Mouse (Mus musculus): Measurements from ENCODE around the gene Aif1. TPM values are rescaled to one million over a fixed set of nuclear protein-coding genes. Genes with fewer than 3 reads are reported as not detected.

Gene Aif1
- polyA plus RNA-seq, 1 experiment, result 10.2 TPM

DNA sequence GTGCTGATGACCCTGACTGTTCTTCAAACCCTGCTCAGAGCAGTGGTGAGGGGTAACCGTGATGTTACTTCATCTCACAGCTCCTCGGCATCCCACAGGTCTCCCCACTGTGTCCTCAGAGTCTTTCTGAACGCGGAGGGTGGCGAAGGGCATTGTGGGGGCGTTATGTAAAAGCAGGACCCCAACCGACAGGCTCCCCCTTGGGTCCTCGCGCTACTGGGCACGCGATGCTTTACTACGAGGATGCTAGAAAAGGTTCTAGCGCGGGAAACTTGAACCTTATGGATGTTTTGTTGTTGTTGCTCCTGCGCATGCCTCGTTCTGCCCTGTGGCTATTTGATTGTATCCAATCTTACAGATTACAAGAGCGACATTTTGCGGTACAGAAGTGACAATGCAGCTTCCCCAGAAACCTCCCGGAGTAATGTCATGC is 54.0 kb downstream of the Aif1 start, which contains the start of gene Csnk2b:
TSS of gene Csnk2b (minus strand) at position 183 of the 433 bp plus-strand sequence.
- Histone ChIP-seq H3K36me3 (ENCODE audit: control insufficient read depth, insufficient read depth, low read length) (peaks cover 19% of the 10 kb centered on the region), H3K4me3 (ENCODE audit: extremely low read depth, insufficient read depth, insufficient read length) (peak within 1 kb of the TSS; percentile 99), H3K27me3 (ENCODE audit: control insufficient read depth, insufficient read depth, low read length) (no peaks in the 10 kb centered on the region), H3K27ac (ENCODE audit: insufficient read depth, low read length) (peak within 1 kb of the TSS; percentile 79), H3K4me1 (ENCODE audit: control insufficient read depth, insufficient read depth, insufficient read length) (peaks cover 9% of the 10 kb centered on the region)
- TF ChIP-seq CTCF (IDR thresholded peaks at IDR 0.05; ENCODE audit: extremely low read depth, insufficient read depth, insufficient read length, insufficient replicate concordance) (no peak), POLR2A (IDR thresholded peaks at IDR 0.05; ENCODE audit: low read depth, low read length) (no peak)
- 1% methylated on average over 19 of the region's 19 CpGs for WGBS
- DNase-seq (ENCODE audit: low read depth in 1 of 2, low spot score in 2 of 2), result no peak

DNA sequence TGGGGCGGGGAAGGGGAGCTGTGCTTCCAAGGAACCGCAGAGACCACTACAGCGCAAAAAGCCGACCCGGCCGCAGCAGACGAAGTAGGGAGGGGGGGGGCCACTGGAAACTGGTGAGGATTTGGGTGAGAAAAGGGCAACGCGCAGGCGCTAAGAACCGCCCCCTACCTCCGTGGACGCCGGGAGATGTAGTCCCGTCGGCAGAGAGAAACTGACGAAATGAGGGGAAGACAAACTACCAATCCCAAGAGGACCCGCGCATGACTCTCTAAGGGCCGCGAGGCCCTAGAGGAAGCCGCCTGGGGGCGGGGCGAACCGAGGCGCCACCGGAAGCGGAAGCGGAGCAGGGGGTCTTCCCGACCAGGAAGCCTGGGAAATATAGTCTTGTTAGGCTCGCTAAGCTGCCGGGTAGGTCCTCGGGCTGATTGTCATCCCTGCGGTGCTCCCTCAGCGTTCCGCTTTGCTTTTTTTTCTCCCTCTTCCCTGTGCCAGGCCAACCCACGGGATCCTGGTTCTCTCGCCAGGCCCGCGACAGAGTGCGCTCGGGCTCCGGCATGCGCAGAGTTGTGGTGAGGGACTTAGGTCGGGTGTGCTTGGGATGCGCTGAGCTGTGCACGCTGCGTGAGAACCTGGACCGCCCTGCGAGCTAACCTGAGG is 54.6 kb downstream of the Aif1 start, which contains the start of gene Gpank1:
TSS of gene Gpank1 (plus strand) at position 313 of the 657 bp plus-strand sequence.
- TF ChIP-seq POLR2A (IDR thresholded peaks at IDR 0.05; ENCODE audit: low read depth, low read length) (peak; percentile 34; the same call in 1 of the 2 replicates), CTCF (IDR thresholded peaks at IDR 0.05; ENCODE audit: extremely low read depth, insufficient read depth, insufficient read length, insufficient replicate concordance) (no peak)
- H3K4me1 ChIP-seq (ENCODE audit: control insufficient read depth, insufficient read depth, insufficient read length), result peaks cover 8% of the 10 kb centered on the region

More for the DNA sequence above, 54.6 kb downstream of the Aif1 start, which contains the start of gene Gpank1:
- DNase-seq (ENCODE audit: low read depth in 1 of 2, low spot score in 2 of 2), result peak; percentile 96 to 97
- Histone ChIP-seq H3K27ac (ENCODE audit: insufficient read depth, low read length) (peak within 1 kb of the TSS; percentile 79), H3K36me3 (ENCODE audit: control insufficient read depth, insufficient read depth, low read length) (peaks cover 21% of the 10 kb centered on the region), H3K27me3 (ENCODE audit: control insufficient read depth, insufficient read depth, low read length) (no peaks in the 10 kb centered on the region), H3K4me3 (ENCODE audit: extremely low read depth, insufficient read depth, insufficient read length) (peak within 1 kb of the TSS; percentile 99)
- WGBS, result under 1% methylated on average over 49 of the region's 50 CpGs

Other genes starting within 250 kb of the Aif1 start
- gene Neu1, start 244.8 kb downstream of the Aif1 start, polyA plus RNA-seq (2012; rRNA removed), result 45.8 and 47.5 TPM in 2 replicates
- gene Hspa1b, start 216.8 kb downstream of the Aif1 start, polyA plus RNA-seq (2012; rRNA removed), result 7.6 and 12.5 TPM in 2 replicates
- gene Gm20481, start 206.2 kb downstream of the Aif1 start, polyA plus RNA-seq (2012; rRNA removed), result not detected in 2 replicates
- gene Hspa1a, start 203.9 kb downstream of the Aif1 start, polyA plus RNA-seq (2012; rRNA removed), result 4.2 and 6.7 TPM in 2 replicates
- gene Hspa1l, start 203.4 kb downstream of the Aif1 start, polyA plus RNA-seq (2012; rRNA removed), result 0.05 and 0.06 TPM in 2 replicates
- gene Lsm2, start 194.2 kb downstream of the Aif1 start, polyA plus RNA-seq (2012; rRNA removed), result 60.7 and 65.2 TPM in 2 replicates
- 489 and 697 TPM in 2 replicates for gene Vars, start 175.1 kb downstream of the Aif1 start, polyA plus RNA-seq (2012; rRNA removed)
- gene Vwa7, start 159.5 kb downstream of the Aif1 start, polyA plus RNA-seq (2012; rRNA removed), result 0.72 and 0.90 TPM in 2 replicates
- gene Sapcd1, start 148.1 kb downstream of the Aif1 start, polyA plus RNA-seq (2012; rRNA removed), result 7.3 and 14.7 TPM in 2 replicates
- 8.6 and 9.5 TPM in 2 replicates for gene Msh5, start 129.3 kb downstream of the Aif1 start, polyA plus RNA-seq (2012; rRNA removed)
- gene Clic1, start 126.1 kb downstream of the Aif1 start, polyA plus RNA-seq (2012; rRNA removed), result 123 and 134 TPM in 2 replicates
- 18.4 and 18.9 TPM in 2 replicates for gene Ddah2, start 117.0 kb downstream of the Aif1 start, polyA plus RNA-seq (2012; rRNA removed)
- gene Ly6g6c, start 110.7 kb downstream of the Aif1 start, polyA plus RNA-seq (2012; rRNA removed), result 0.47 and 0.59 TPM in 2 replicates
- gene Mpig6b, start 109.9 kb downstream of the Aif1 start, polyA plus RNA-seq (2012; rRNA removed), result 4.8 and 5.6 TPM in 2 replicates
- 0.31 and 0.39 TPM in 2 replicates for gene Ly6g6e, start 99.2 kb downstream of the Aif1 start, polyA plus RNA-seq (2012; rRNA removed)
- 1.3 and 1.8 TPM in 2 replicates for gene Ly6g6d, start 98.0 kb downstream of the Aif1 start, polyA plus RNA-seq (2012; rRNA removed)
- 7.8 and 9.7 TPM in 2 replicates for gene Ly6g6f, start 90.5 kb downstream of the Aif1 start, polyA plus RNA-seq (2012; rRNA removed)
- gene Abhd16a, start 86.8 kb downstream of the Aif1 start, polyA plus RNA-seq (2012; rRNA removed), result 119 and 154 TPM in 2 replicates
- gene Ly6g5c, start 67.8 kb downstream of the Aif1 start, polyA plus RNA-seq (2012; rRNA removed), result not detected in 2 replicates
- 2.4 and 2.9 TPM in 2 replicates for gene Ly6g5b, start 60.6 kb downstream of the Aif1 start, polyA plus RNA-seq (2012; rRNA removed)
- gene Gpank1, start 54.6 kb downstream of the Aif1 start, polyA plus RNA-seq (2012; rRNA removed), result 20.9 and 29.9 TPM in 2 replicates
- 176 and 238 TPM in 2 replicates for gene Csnk2b, start 54.0 kb downstream of the Aif1 start, polyA plus RNA-seq (2012; rRNA removed)
- 6.8 and 10.0 TPM in 2 replicates for gene D17H6S53E, start 49.7 kb downstream of the Aif1 start, polyA plus RNA-seq (2012; rRNA removed)
- gene Apom, start 44.0 kb downstream of the Aif1 start, polyA plus RNA-seq (2012; rRNA removed), result 0.12 and 0.18 TPM in 2 replicates
- gene Bag6, start 40.9 kb downstream of the Aif1 start, polyA plus RNA-seq (2012; rRNA removed), result 166 and 202 TPM in 2 replicates
- gene Prrc2a, start 11.2 kb downstream of the Aif1 start, polyA plus RNA-seq (2012; rRNA removed), result 362 and 462 TPM in 2 replicates
- 109 and 112 TPM in 2 replicates for gene Lst1, start 12.4 kb upstream of the Aif1 start, polyA plus RNA-seq (2012; rRNA removed)
- gene Ltb, start 18.4 kb upstream of the Aif1 start, polyA plus RNA-seq (2012; rRNA removed), result 531 and 756 TPM in 2 replicates
- gene Tnf, start 25.9 kb upstream of the Aif1 start, polyA plus RNA-seq (2012; rRNA removed), result 7.5 and 13.2 TPM in 2 replicates
- 24.8 and 26.8 TPM in 2 replicates for gene Lta, start 29.3 kb upstream of the Aif1 start, polyA plus RNA-seq (2012; rRNA removed)
- gene Gm16181, start 44.8 kb upstream of the Aif1 start, polyA plus RNA-seq (2012; rRNA removed), result 0.34 TPM in 1 of 2 replicates, not detected in the other
- gene Atp6v1g2, start 57.6 kb upstream of the Aif1 start, polyA plus RNA-seq (2012; rRNA removed), result 5.0 TPM in 2 replicates
- gene Nfkbil1, start 59.7 kb upstream of the Aif1 start, polyA plus RNA-seq (2012; rRNA removed), result 16.9 and 29.1 TPM in 2 replicates
- gene Ddx39b, start 65.7 kb upstream of the Aif1 start, polyA plus RNA-seq (2012; rRNA removed), result 284 and 323 TPM in 2 replicates
- 1,148 and 1,488 TPM in 2 replicates for gene H2-D1, start 86.7 kb upstream of the Aif1 start, polyA plus RNA-seq (2012; rRNA removed)
- not detected in 2 replicates for gene H2-Q1, start 144.3 kb upstream of the Aif1 start, polyA plus RNA-seq (2012; rRNA removed)
- gene H2-Q2, start 166.2 kb upstream of the Aif1 start, polyA plus RNA-seq (2012; rRNA removed), result 0.48 and 0.58 TPM in 2 replicates
- gene H2-Q4, start 203.5 kb upstream of the Aif1 start, polyA plus RNA-seq (2012; rRNA removed), result 249 and 304 TPM in 2 replicates
- gene H2-Q6, start 248.8 kb upstream of the Aif1 start, polyA plus RNA-seq (2012; rRNA removed), result 239 and 253 TPM in 2 replicates